In genomic region chr1:39922714-39923113, GRCm38 (mm10) we compare ENCODE assay signal across 10 mouse cellular contexts. TPM values are rescaled to one million over a fixed set of nuclear protein-coding genes. Genes with fewer than 3 reads are reported as not detected.
DNase-seq lines count a peak whose midpoint lies in the region; ATAC-seq and TF ChIP-seq lines count a peak whose summit lies in the region.
"Had no signal": no experiment of that assay in that cellular context is flagged by ENCODE, and none has a peak within 500 bp of the region (broad histone marks: within the 10 kb centered on the region; RNA-seq: fewer than 3 reads in every experiment).

No protein-coding gene starts in this region.

- H3K27ac ChIP-seq in embryonic facial prominence, embryonic 13.5 days: peak overlapping the region; percentile 48; the same call in 1 of the 2 replicates
- peak overlapping the region; percentile 21 for H3K27ac ChIP-seq in intestine, postnatal 0 days (ENCODE audit: low read depth, low read length)
- H3K27ac ChIP-seq: limb, embryonic 13.5 days had no signal

- H3K4me2 ChIP-seq in embryonic facial prominence, embryonic 13.5 days: no peak overlapping the region
- peak overlapping the region; percentile 27 for H3K4me2 ChIP-seq in intestine, postnatal 0 days (replicated peaks; ENCODE audit: low read depth)

- WGBS in embryonic facial prominence, embryonic 13.5 days: 31% methylated on average over 8 of the region's 8 CpGs
- 30% methylated on average over 8 of the region's 8 CpGs for WGBS in intestine, postnatal 0 days

- no peak overlapping the region for H3K4me3 ChIP-seq in embryonic facial prominence, embryonic 13.5 days
- no peak overlapping the region for H3K4me3 ChIP-seq in intestine, postnatal 0 days (ENCODE audit: low read depth, low read length)
- H3K4me3 ChIP-seq: limb, embryonic 13.5 days had no signal

- H3K9ac ChIP-seq in embryonic facial prominence, embryonic 13.5 days: no peak overlapping the region
- H3K9ac ChIP-seq in intestine, postnatal 0 days (ENCODE audit: low read depth, low read length): no peak overlapping the region
- H3K9ac ChIP-seq: limb, embryonic 13.5 days had no signal

- ATAC-seq in embryonic facial prominence, embryonic 13.5 days (ENCODE audit: insufficient number of reproducible peaks, insufficient read depth, low FRiP score, low TSS enrichment, low read depth): no peak
- ATAC-seq in intestine, postnatal 0 days: 0 out of 2 replicates have a peak, but pooled peaks have one; percentile 7
- ATAC-seq: Patski had no signal

- peak; percentile 58 for DNase-seq in kidney, adult 11 months
- DNase-seq in kidney, adult 18-20 months: no peak
- peak; percentile 83 for DNase-seq in lung, postnatal 36 days
- DNase-seq in right cerebral cortex, postnatal 36 days (ENCODE audit: low spot score in 2 of 2): no peak
- DNase-seq in embryo, embryonic 9.5 days (ENCODE audit: extremely low spot score): no peak
- no peak for DNase-seq in adrenal gland, adult 2 months

- TF ChIP-seq CTCF in intestine, postnatal 0 days (IDR thresholded peaks at IDR 0.05; ENCODE audit: low read depth): no peak

- H3K9me3 ChIP-seq in embryonic facial prominence, embryonic 13.5 days: no peaks in the 10 kb centered on the region
- H3K9me3 ChIP-seq in intestine, postnatal 0 days (ENCODE audit: control insufficient read depth): no peaks in the 10 kb centered on the region
- H3K9me3 ChIP-seq: limb, embryonic 13.5 days had no signal

- H3K27me3 ChIP-seq in embryonic facial prominence, embryonic 13.5 days: no peaks in the 10 kb centered on the region
- no peaks in the 10 kb centered on the region for H3K27me3 ChIP-seq in intestine, postnatal 0 days (replicated peaks; ENCODE audit: control insufficient read depth, insufficient read depth, low read length)
- H3K27me3 ChIP-seq: limb, embryonic 13.5 days; Patski had no signal

- peaks cover 19% of the 10 kb centered on the region for H3K36me3 ChIP-seq in embryonic facial prominence, embryonic 13.5 days
- no peaks in the 10 kb centered on the region for H3K36me3 ChIP-seq in intestine, postnatal 0 days (ENCODE audit: control insufficient read depth, insufficient read depth)

- peaks cover 81% of the 10 kb centered on the region for H3K4me1 ChIP-seq in embryonic facial prominence, embryonic 13.5 days
- H3K4me1 ChIP-seq in intestine, postnatal 0 days (replicated peaks; ENCODE audit: control insufficient read depth, insufficient read depth, low read length): peaks cover 12% of the 10 kb centered on the region

RNA-seq across cellular contexts. Expression of gene Map4k4, which starts 22.0 kb away (rescaled TPM):
- 42.8 and 56.6 TPM in 2 replicates for polyA plus RNA-seq in embryonic facial prominence, embryonic 13.5 days (2015; fragmentation: Nextera tagmentation; extraction: Ambion mirVana)
- 6.8 and 9.3 TPM in 2 replicates for polyA plus RNA-seq in intestine, postnatal 0 days (2015; fragmentation: Nextera tagmentation; extraction: Ambion mirVana)
- 100 to 1,000 TPM in 1 of 2 experiments, 10 to 100 TPM in 1; 97.5 to 127 TPM for total RNA-seq in adrenal gland, adult 2 months (2021)
- polyA plus RNA-seq in adrenal gland, adult 2 months (2012; rRNA removed): 44.9 and 46.6 TPM in 2 replicates

Comparison
In these comparisons a context has a peak if more than half of its experiments do, and no peak if none do; other contexts are left out.
1. DNase-seq: peak in kidney, adult 11 months (single experiment) and lung, postnatal 36 days (single experiment); none in kidney, adult 18-20 months (single experiment), right cerebral cortex, postnatal 36 days (0 of 2), embryo, embryonic 9.5 days (single experiment) and adrenal gland, adult 2 months (single experiment).